Mouse (Mus musculus) heart, embryonic 11.5 days (tissue): Measurements from ENCODE around the gene Gm10277. TPM values are rescaled to one million over a fixed set of nuclear protein-coding genes. Genes with fewer than 3 reads are reported as not detected.
"Not testable (repeated sequence)": the region's sequence is repeated elsewhere in the genome, so short reads cannot be mapped to it uniquely, and the experiment has no call there.

Experiments used
- ATAC-seq: fragments of 200-750 bp; cut with Nextera tagmentation; replicated peaks from 2 replicates; pipeline ENCODE4 v1.8.0; 2017; ENCODE audit warnings: moderate library complexity; ENCODE audit not compliant: insufficient number of reproducible peaks, low FRiP score, low TSS enrichment
- H3K27ac ChIP-seq: fragments of 300-500 bp; sonication (generic); 2 replicates; pipeline ENCODE4 v1.5.1; 2014; ENCODE audit warnings: mild to moderate bottlenecking, low read depth, low read length
- H3K27me3 ChIP-seq: fragments of 300-500 bp; sonication (generic); 2 replicates; pipeline ENCODE4 v1.6.1; 2014; ENCODE audit warnings: mild to moderate bottlenecking, low read length, mixed read lengths; ENCODE audit not compliant: control insufficient read depth, insufficient read depth
- H3K36me3 ChIP-seq: fragments of 300-500 bp; sonication (generic); 2 replicates; pipeline ENCODE4 v1.6.1; 2014; ENCODE audit warnings: mild to moderate bottlenecking, low read length, moderate library complexity, mixed read lengths; ENCODE audit not compliant: control insufficient read depth, insufficient read depth
- H3K4me1 ChIP-seq: fragments of 300-500 bp; sonication (generic); 2 replicates; pipeline ENCODE4 v1.6.1; 2014; ENCODE audit warnings: low read length; ENCODE audit not compliant: control insufficient read depth, insufficient read depth
- H3K4me2 ChIP-seq: fragments of 300-500 bp; sonication (generic); 2 replicates; pipeline ENCODE4 v1.6.1; 2014; ENCODE audit warnings: mild to moderate bottlenecking, moderate library complexity
- H3K4me3 ChIP-seq: fragments of 300-500 bp; sonication (generic); 2 replicates; pipeline ENCODE4 v1.5.1; 2014; ENCODE audit warnings: low read depth, low read length
- H3K9ac ChIP-seq: fragments of 300-500 bp; sonication (generic); 2 replicates; pipeline ENCODE4 v1.6.1; 2014; ENCODE audit warnings: mild to moderate bottlenecking, low read depth, low read length, moderate library complexity
- H3K9me3 ChIP-seq: fragments of 300-500 bp; sonication (generic); replicated peaks from 2 replicates; pipeline ENCODE4 v1.6.1; 2016; ENCODE audit warnings: low read length; ENCODE audit not compliant: control insufficient read depth
- WGBS: fragments of 180-500 bp; shearing (Covaris S2); extraction: QIAGEN DNeasy Blood & Tissue Kit; methylation state at CpG from one replicate; pipeline ENCODE4 v1.1.7; 2014; ENCODE audit not compliant: insufficient replicate concordance; 5-methylcytosine and 5-hydroxymethylcytosine counted together
- polyA plus RNA-seq: library from polyadenylated mRNA; unstranded; fragments of >200 nt; fragmentation: Nextera tagmentation; extraction: Ambion mirVana; gene quantifications from 2 replicates; pipeline ENCODE4 v1.2.1, GENCODE M21; 2014

Gm10277 gene
- polyA plus RNA-seq, 1 experiment from 2014 or later, result 0.87 TPM

GRCm38 (mm10) chr11:77762783-77763672 lies 24.5 kb downstream of the Gm10277 start, which contains the start of gene Myo18a:
Myo18a (plus strand) TSS chr11:77763246.
- Histone ChIP-seq H3K9ac (peak within 1 kb of the TSS; percentile 96), H3K4me2 (peak within 1 kb of the TSS; percentile 96), H3K27ac (peak within 1 kb of the TSS; percentile 80), H3K4me1 (peaks cover 34% of the 10 kb centered on the region), H3K4me3 (peak within 1 kb of the TSS; percentile 95), H3K36me3 (no peaks in the 10 kb centered on the region), H3K9me3 (0 out of 2 replicates have a peak, but pooled peaks cover 3% of the 10 kb centered on the region), H3K27me3 (no peaks in the 10 kb centered on the region)
- WGBS, result 2% methylated on average over 54 of the region's 79 CpGs
- peak; percentile 65 for ATAC-seq

- 0 out of 2 replicates have a peak, but pooled peaks cover 3% of the 10 kb centered on the region for H3K9me3 ChIP-seq
- no peaks in the 10 kb centered on the region for H3K27me3 ChIP-seq
- no peak overlapping the region for H3K9ac ChIP-seq
- H3K4me3 ChIP-seq, result no peak overlapping the region
- peaks cover 16% of the 10 kb centered on the region for H3K4me1 ChIP-seq
- H3K27ac ChIP-seq, result no peak overlapping the region
- H3K4me2 ChIP-seq, result no peak overlapping the region
- ATAC-seq, result no peak
- H3K36me3 ChIP-seq, result no peaks in the 10 kb centered on the region
- 80% methylated on average over 4 of the region's 4 CpGs for WGBS
Measured at GRCm38 (mm10) chr11:77760031-77760430, 27.5 kb downstream of the Gm10277 start.

- Histone ChIP-seq H3K4me2 (no peak overlapping the region), H3K9me3 (no peaks in the 10 kb centered on the region), H3K4me1 (no peaks in the 10 kb centered on the region), H3K27ac (no peak overlapping the region), H3K36me3 (no peaks in the 10 kb centered on the region), H3K4me3 (no peak overlapping the region), H3K27me3 (no peaks in the 10 kb centered on the region), H3K9ac (no peak overlapping the region)
- WGBS, result 64% methylated on average over 3 of the region's 3 CpGs
- ATAC-seq, result no peak
Measured at GRCm38 (mm10) chr11:77753469-77753868, 34.1 kb downstream of the Gm10277 start.

GRCm38 (mm10) chr11:77752525-77752924 lies 35.0 kb downstream of the Gm10277 start:
- Histone ChIP-seq H3K4me3 (no peak overlapping the region), H3K27me3 (no peaks in the 10 kb centered on the region), H3K9me3 (no peaks in the 10 kb centered on the region), H3K36me3 (no peaks in the 10 kb centered on the region), H3K4me2 (no peak overlapping the region), H3K9ac (no peak overlapping the region), H3K27ac (no peak overlapping the region), H3K4me1 (no peaks in the 10 kb centered on the region)
- WGBS, result 58% methylated on average over 5 of the region's 5 CpGs
- no peak for ATAC-seq

- H3K4me3 ChIP-seq, result no peak overlapping the region
- no peak for ATAC-seq
- 71% methylated on average over 5 of the region's 5 CpGs for WGBS
- no peaks in the 10 kb centered on the region for H3K27me3 ChIP-seq
- no peaks in the 10 kb centered on the region for H3K9me3 ChIP-seq
- H3K36me3 ChIP-seq, result no peaks in the 10 kb centered on the region
- no peaks in the 10 kb centered on the region for H3K4me1 ChIP-seq
- H3K4me2 ChIP-seq, result no peak overlapping the region
- no peak overlapping the region for H3K9ac ChIP-seq
- no peak overlapping the region for H3K27ac ChIP-seq
Measured at GRCm38 (mm10) chr11:77748996-77749395, 38.6 kb downstream of the Gm10277 start.

GRCm38 (mm10) chr11:77747103-77747502 lies 40.4 kb downstream of the Gm10277 start:
- not testable (repeated sequence) for H3K4me2 ChIP-seq, H3K9ac ChIP-seq, ATAC-seq, H3K9me3 ChIP-seq, H3K36me3 ChIP-seq, H3K4me1 ChIP-seq, H3K27me3 ChIP-seq, H3K27ac ChIP-seq, H3K4me3 ChIP-seq
- WGBS, result 90% methylated on average over 13 of the region's 15 CpGs

- H3K4me3 ChIP-seq, result no peak overlapping the region
- H3K4me1 ChIP-seq, result no peaks in the 10 kb centered on the region
- no peak for ATAC-seq
- no peak overlapping the region for H3K4me2 ChIP-seq
- no peaks in the 10 kb centered on the region for H3K27me3 ChIP-seq
- 79% methylated on average over 4 of the region's 4 CpGs for WGBS
- no peak overlapping the region for H3K9ac ChIP-seq
- H3K9me3 ChIP-seq, result no peaks in the 10 kb centered on the region
- H3K27ac ChIP-seq, result no peak overlapping the region
- H3K36me3 ChIP-seq, result no peaks in the 10 kb centered on the region
Measured at GRCm38 (mm10) chr11:77746652-77747051, 40.9 kb downstream of the Gm10277 start.

- 38% methylated on average over 6 of the region's 6 CpGs for WGBS
- ATAC-seq, result no peak
- H3K9ac ChIP-seq, result no peak overlapping the region
- H3K4me3 ChIP-seq, result no peak overlapping the region
- H3K4me2 ChIP-seq, result no peak overlapping the region
- H3K4me1 ChIP-seq, result no peaks in the 10 kb centered on the region
- H3K27ac ChIP-seq, result no peak overlapping the region
- H3K36me3 ChIP-seq, result no peaks in the 10 kb centered on the region
- H3K9me3 ChIP-seq, result no peaks in the 10 kb centered on the region
- no peaks in the 10 kb centered on the region for H3K27me3 ChIP-seq
Measured at GRCm38 (mm10) chr11:77743966-77744365, 43.6 kb downstream of the Gm10277 start.

GRCm38 (mm10) chr11:77738555-77738954 lies 49.0 kb downstream of the Gm10277 start:
- no peak for ATAC-seq
- no peak overlapping the region for H3K27ac ChIP-seq
- no peaks in the 10 kb centered on the region for H3K27me3 ChIP-seq
- no peak overlapping the region for H3K4me3 ChIP-seq
- no peaks in the 10 kb centered on the region for H3K4me1 ChIP-seq
- no peaks in the 10 kb centered on the region for H3K9me3 ChIP-seq
- no peaks in the 10 kb centered on the region for H3K36me3 ChIP-seq
- no peak overlapping the region for H3K4me2 ChIP-seq
- H3K9ac ChIP-seq, result no peak overlapping the region
- WGBS, result 50% methylated on average over 7 of the region's 7 CpGs
